Mouse (Mus musculus): Measurements from ENCODE around the gene Pdcd2l. TPM values are rescaled to one million over a fixed set of nuclear protein-coding genes. Genes with fewer than 3 reads are reported as not detected.

Gene Pdcd2l
- total and polyA plus RNA-seq, 3 experiments: 27.9 to 51.6 (median 39.5) TPM

- Histone ChIP-seq H3K36me3 (replicated peaks in 1 of 2; ENCODE audit: control insufficient read depth in 1 of 2, insufficient read depth in 1 of 2, low read length in 1 of 2) (peaks cover 36 to 48% of the 10 kb centered on the region in 2 experiments), H3K79me2 (replicated peaks; ENCODE audit: control insufficient read depth, extremely low read depth, insufficient read depth, poor library complexity, severe bottlenecking) (peaks cover 40% of the 10 kb centered on the region), H3K27ac (ENCODE audit: insufficient read depth, low read depth) (no peak overlapping the region), H3K4me3 (replicated peaks in 1 of 3; ENCODE audit: low read depth in 2 of 3, low read length in 2 of 3, poor library complexity in 1 of 3) (no peak overlapping the region), H3K4me2 (ENCODE audit: insufficient read depth, low read depth, poor library complexity, severe bottlenecking) (no peak overlapping the region), H3K4me1 (ENCODE audit: control insufficient read depth in 1 of 2, insufficient read depth in 2 of 2) (peaks cover 2 to 18% of the 10 kb centered on the region in 2 experiments; a peak in 3 of 4 replicates), H3K9ac (ENCODE audit: insufficient read depth, low read depth) (no peak overlapping the region), H3K9me3 (replicated peaks; ENCODE audit: low read length) (no peaks in the 10 kb centered on the region), H3K27me3 (replicated peaks) (no peaks in the 10 kb centered on the region)
- DNase-seq (ENCODE audit: extremely low read depth): peak; percentile 16
- in situ Hi-C loops (cut with MboI; ENCODE audit: low pct_ligation_motif_present, low pct_unique_long_range_greater_than_20kb, low sequenced_read_pairs): loop anchor here (5.0 kb wide), 1 partner anchor 66 kb away; the partner anchor contains the start of gene Gpi1
- dilution Hi-C loops (cut with MboI; ENCODE audit: extremely low pct_ligation_motif_present, extremely low pct_unique_long_range_greater_than_20kb, low sequenced_read_pairs): no loop called here
- TF ChIP-seq CTCF (conservative IDR thresholded peaks at IDR 0.05 in 1 of 2, IDR thresholded peaks at IDR 0.05 in 1 of 2; ENCODE audit: low read depth in 2 of 2, low read length in 2 of 2) (peak in 1 of 2 experiments; percentile 38; a peak in 2 of 4 replicates), TCF12 (IDR thresholded peaks at IDR 0.05; ENCODE audit: low read depth, low read length) (no peak), HCFC1 (IDR thresholded peaks at IDR 0.05; ENCODE audit: low read depth, low read length) (no peak)
Observed at GRCm38 (mm10) chr7:34165999-34166398, 30.5 kb downstream of the Pdcd2l start.

- H3K4me2 ChIP-seq (ENCODE audit: insufficient read depth, low read depth, poor library complexity, severe bottlenecking): no peak overlapping the region
- H3K27me3 ChIP-seq (replicated peaks): no peaks in the 10 kb centered on the region
- dilution Hi-C loops (cut with MboI; ENCODE audit: extremely low pct_ligation_motif_present, extremely low pct_unique_long_range_greater_than_20kb, low sequenced_read_pairs) (no loop called here), in situ Hi-C loops (cut with MboI; ENCODE audit: low pct_ligation_motif_present, low pct_unique_long_range_greater_than_20kb, low sequenced_read_pairs) (loop anchor here (5.0 kb wide), 1 partner anchor 68 kb away; the partner anchor contains the start of gene Gpi1)
- no peak overlapping the region for H3K9ac ChIP-seq (ENCODE audit: insufficient read depth, low read depth)
- no peak overlapping the region for H3K27ac ChIP-seq (ENCODE audit: insufficient read depth, low read depth)
- TF ChIP-seq TCF12 (IDR thresholded peaks at IDR 0.05; ENCODE audit: low read depth, low read length) (no peak), CHD2 (IDR thresholded peaks at IDR 0.05; ENCODE audit: low read length) (no peak), IRF4 (IDR thresholded peaks at IDR 0.05; ENCODE audit: low read depth, low read length) (no peak), MAFK (IDR thresholded peaks at IDR 0.05; ENCODE audit: insufficient replicate concordance, low read length) (no peak), ELF1 (IDR thresholded peaks at IDR 0.05; ENCODE audit: low read depth, low read length) (no peak), EP300 (IDR thresholded peaks at IDR 0.05; ENCODE audit: low read length) (no peak), KAT2A (IDR thresholded peaks at IDR 0.05; ENCODE audit: insufficient replicate concordance, low read length) (no peak)
- no peaks in the 10 kb centered on the region for H3K9me3 ChIP-seq (replicated peaks; ENCODE audit: low read length)
- H3K36me3 ChIP-seq (replicated peaks in 1 of 2; ENCODE audit: control insufficient read depth in 1 of 2, insufficient read depth in 1 of 2, low read length in 1 of 2): peaks cover 47 to 59% of the 10 kb centered on the region in 2 experiments
- no peak for DNase-seq (ENCODE audit: extremely low read depth)
- no peak overlapping the region for H3K4me3 ChIP-seq (replicated peaks in 1 of 3; ENCODE audit: low read depth in 2 of 3, low read length in 2 of 3, poor library complexity in 1 of 3)
- H3K4me1 ChIP-seq (ENCODE audit: control insufficient read depth in 1 of 2, insufficient read depth in 2 of 2): peaks cover 2 to 18% of the 10 kb centered on the region in 2 experiments; a peak in 3 of 4 replicates
- peaks cover 40% of the 10 kb centered on the region for H3K79me2 ChIP-seq (replicated peaks; ENCODE audit: control insufficient read depth, extremely low read depth, insufficient read depth, poor library complexity, severe bottlenecking)
Observed at GRCm38 (mm10) chr7:34164671-34165070, 31.8 kb downstream of the Pdcd2l start.

- Histone ChIP-seq H3K4me3 (replicated peaks in 1 of 3; ENCODE audit: low read depth in 2 of 3, low read length in 2 of 3, poor library complexity in 1 of 3) (no peak overlapping the region), H3K9ac (ENCODE audit: insufficient read depth, low read depth) (no peak overlapping the region), H3K27ac (ENCODE audit: insufficient read depth, low read depth) (no peak overlapping the region), H3K79me2 (replicated peaks; ENCODE audit: control insufficient read depth, extremely low read depth, insufficient read depth, poor library complexity, severe bottlenecking) (peaks cover 4% of the 10 kb centered on the region; the same call in 1 of the 2 replicates), H3K36me3 (replicated peaks in 1 of 2; ENCODE audit: control insufficient read depth in 1 of 2, insufficient read depth in 1 of 2, low read length in 1 of 2) (peaks cover 76 to 90% of the 10 kb centered on the region in 2 experiments), H3K4me1 (ENCODE audit: control insufficient read depth in 1 of 2, insufficient read depth in 2 of 2) (no peaks in the 10 kb centered on the region), H3K27me3 (replicated peaks) (no peaks in the 10 kb centered on the region), H3K4me2 (ENCODE audit: insufficient read depth, low read depth, poor library complexity, severe bottlenecking) (no peak overlapping the region), H3K9me3 (replicated peaks; ENCODE audit: low read length) (no peaks in the 10 kb centered on the region)
- in situ Hi-C loops (cut with MboI; ENCODE audit: low pct_ligation_motif_present, low pct_unique_long_range_greater_than_20kb, low sequenced_read_pairs): no loop called here
- dilution Hi-C loops (cut with MboI; ENCODE audit: extremely low pct_ligation_motif_present, extremely low pct_unique_long_range_greater_than_20kb, low sequenced_read_pairs): no loop called here
- no peak for TF ChIP-seq RCOR1 (conservative IDR thresholded peaks at IDR 0.05; ENCODE audit: low read depth, low read length)
- TF ChIP-seq IRF4 (IDR thresholded peaks at IDR 0.05; ENCODE audit: low read depth, low read length): no peak
- no peak for TF ChIP-seq ETS1 (conservative IDR thresholded peaks at IDR 0.05; ENCODE audit: low read depth, low read length)
- no peak for TF ChIP-seq RAD21 (IDR thresholded peaks at IDR 0.05; ENCODE audit: low read depth, low read length)
- TF ChIP-seq SIN3A (IDR thresholded peaks at IDR 0.05; ENCODE audit: low read length): no peak
- DNase-seq (ENCODE audit: extremely low read depth): no peak
Observed at GRCm38 (mm10) chr7:34159167-34159566, 37.3 kb downstream of the Pdcd2l start.

Measured in CH12.LX (cell line).